Mouse (Mus musculus): ENCODE data around the gene Tmem132b. TPM values are rescaled to one million over a fixed set of nuclear protein-coding genes. Genes with fewer than 3 reads are reported as not detected.

The Tmem132b gene
- polyA plus RNA-seq, 1 experiment from 2014 or later = 2.7 TPM

DNA sequence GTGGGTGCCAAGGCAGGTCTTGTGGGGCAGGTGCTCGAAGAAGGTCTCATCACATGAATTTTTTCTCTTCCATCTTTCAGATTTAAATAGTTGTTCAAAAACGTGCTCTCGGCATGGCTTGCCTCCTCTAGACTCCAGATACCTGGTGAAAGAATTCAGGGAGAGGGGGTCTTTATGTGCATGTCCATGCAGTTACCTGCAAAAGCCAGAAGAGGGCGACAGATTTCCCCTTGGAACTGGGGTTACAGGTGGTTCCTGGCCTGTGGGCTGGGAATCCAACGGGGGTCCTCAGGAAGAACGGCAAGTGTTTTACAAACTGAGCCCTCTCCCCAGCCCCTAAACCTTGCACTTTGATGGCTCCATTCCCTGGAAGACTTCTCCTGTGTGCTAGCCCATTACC is 103.1 kb downstream of the Tmem132b start:
- H3K9ac ChIP-seq (replicated peaks) = no peak overlapping the region
- no peak overlapping the region for H3K27ac ChIP-seq
- H3K9me3 ChIP-seq = no peaks in the 10 kb centered on the region
- no peaks in the 10 kb centered on the region for H3K27me3 ChIP-seq
- H3K4me2 ChIP-seq (replicated peaks) = no peak overlapping the region
- no peaks in the 10 kb centered on the region for H3K36me3 ChIP-seq
- H3K4me1 ChIP-seq (replicated peaks) = no peaks in the 10 kb centered on the region
- no peak for ATAC-seq
- 76% methylated on average over 6 of the region's 6 CpGs for WGBS
- H3K4me3 ChIP-seq (replicated peaks) = no peak overlapping the region

DNA sequence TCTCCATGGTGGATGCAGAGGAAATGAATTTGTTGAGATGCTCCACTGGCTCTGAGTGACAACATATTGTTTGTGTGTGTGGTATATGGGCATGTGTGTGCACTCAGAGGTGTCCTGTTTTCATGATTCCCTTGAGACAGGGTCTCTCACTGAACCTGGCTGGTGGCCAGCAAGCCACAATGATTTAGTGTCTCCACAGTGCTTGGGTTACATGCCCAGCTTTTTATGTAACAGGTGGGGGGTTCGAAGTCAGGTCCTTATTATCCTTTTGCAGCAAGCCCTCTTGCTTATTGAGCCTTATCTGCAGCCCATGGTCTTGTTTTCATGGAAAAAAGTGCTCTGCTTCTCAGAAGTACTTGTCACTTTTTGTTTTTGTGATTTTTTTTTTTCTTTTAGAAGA is 109.4 kb downstream of the Tmem132b start:
- Histone ChIP-seq H3K4me3 (replicated peaks) (no peak overlapping the region), H3K9ac (replicated peaks) (no peak overlapping the region), H3K9me3 (0 out of 2 replicates have a peak, but pooled peaks cover 3% of the 10 kb centered on the region), H3K36me3 (no peaks in the 10 kb centered on the region), H3K27me3 (no peaks in the 10 kb centered on the region), H3K27ac (no peak overlapping the region), H3K4me1 (replicated peaks) (peaks cover 7% of the 10 kb centered on the region; the same call in 1 of the 2 replicates), H3K4me2 (replicated peaks) (no peak overlapping the region)
- WGBS = 71% methylated on average over 1 of the region's 1 CpGs
- no peak for ATAC-seq

DNA sequence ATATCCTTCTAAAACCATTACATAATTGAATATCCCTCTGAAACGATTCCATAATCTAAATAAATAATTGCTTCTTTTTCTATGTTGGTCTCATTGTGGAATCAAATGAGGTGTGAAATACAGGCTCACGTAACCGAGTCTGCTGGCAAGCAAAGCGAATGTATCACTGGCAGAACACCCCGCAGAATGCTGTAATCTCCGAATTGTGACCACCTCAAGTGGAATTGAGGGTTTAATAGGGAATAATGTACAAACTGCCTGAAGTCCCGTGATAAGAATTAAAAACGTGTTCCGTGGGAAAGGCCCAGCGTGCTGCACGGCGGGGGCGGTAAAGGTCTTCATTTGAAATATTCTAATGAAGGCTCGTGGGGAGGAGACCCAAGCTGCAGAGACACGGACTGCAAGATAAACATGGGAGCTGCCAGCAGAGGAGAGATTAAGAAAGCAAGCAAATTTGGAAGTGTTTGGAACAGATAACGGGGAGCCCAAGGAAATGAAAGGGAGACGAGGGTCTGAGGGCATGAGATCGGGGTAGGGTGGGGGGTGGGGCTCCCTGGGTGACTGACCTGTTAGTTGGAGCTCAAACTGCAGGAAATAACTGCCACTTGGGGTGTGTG is 110.1 kb downstream of the Tmem132b start:
- no peak overlapping the region for H3K27ac ChIP-seq
- no peaks in the 10 kb centered on the region for H3K27me3 ChIP-seq
- peaks cover 7% of the 10 kb centered on the region; the same call in 1 of the 2 replicates for H3K4me1 ChIP-seq (replicated peaks)
- no peak overlapping the region for H3K4me3 ChIP-seq (replicated peaks)
- ATAC-seq = peak; percentile 76
- no peak overlapping the region for H3K4me2 ChIP-seq (replicated peaks)
- no peaks in the 10 kb centered on the region for H3K36me3 ChIP-seq
- H3K9me3 ChIP-seq = 0 out of 2 replicates have a peak, but pooled peaks cover 3% of the 10 kb centered on the region
- 47% methylated on average over 18 of the region's 18 CpGs for WGBS
- H3K9ac ChIP-seq (replicated peaks) = no peak overlapping the region

GRCm38 (mm10) chr5:125648236-125648635 is 116.7 kb downstream of the Tmem132b start:
- H3K27ac ChIP-seq = no peak overlapping the region
- H3K4me1 ChIP-seq (replicated peaks) = no peaks in the 10 kb centered on the region
- H3K9ac ChIP-seq (replicated peaks) = no peak overlapping the region
- no peak overlapping the region for H3K4me2 ChIP-seq (replicated peaks)
- no peak overlapping the region for H3K4me3 ChIP-seq (replicated peaks)
- H3K36me3 ChIP-seq = no peaks in the 10 kb centered on the region
- H3K9me3 ChIP-seq = 0 out of 2 replicates have a peak, but pooled peaks cover 3% of the 10 kb centered on the region
- 88% methylated on average over 6 of the region's 6 CpGs for WGBS
- H3K27me3 ChIP-seq = no peaks in the 10 kb centered on the region
- ATAC-seq = no peak

GRCm38 (mm10) chr5:125649982-125650381 is 118.4 kb downstream of the Tmem132b start:
- Histone ChIP-seq H3K4me1 (replicated peaks) (no peaks in the 10 kb centered on the region), H3K9ac (replicated peaks) (no peak overlapping the region), H3K4me2 (replicated peaks) (no peak overlapping the region), H3K9me3 (0 out of 2 replicates have a peak, but pooled peaks cover 3% of the 10 kb centered on the region), H3K27ac (no peak overlapping the region), H3K27me3 (no peaks in the 10 kb centered on the region), H3K36me3 (no peaks in the 10 kb centered on the region), H3K4me3 (replicated peaks) (no peak overlapping the region)
- WGBS = 33% methylated on average over 2 of the region's 2 CpGs
- ATAC-seq = no peak

GRCm38 (mm10) chr5:125658101-125658500 is 126.5 kb downstream of the Tmem132b start:
- Histone ChIP-seq H3K27ac (no peak overlapping the region), H3K4me2 (replicated peaks) (no peak overlapping the region), H3K36me3 (no peaks in the 10 kb centered on the region), H3K27me3 (no peaks in the 10 kb centered on the region; the same call in 1 of the 2 replicates), H3K9me3 (no peaks in the 10 kb centered on the region), H3K4me1 (replicated peaks) (peaks cover 13% of the 10 kb centered on the region), H3K9ac (replicated peaks) (no peak overlapping the region), H3K4me3 (replicated peaks) (no peak overlapping the region)
- ATAC-seq = no peak
- WGBS = 72% methylated on average over 5 of the region's 5 CpGs

DNA sequence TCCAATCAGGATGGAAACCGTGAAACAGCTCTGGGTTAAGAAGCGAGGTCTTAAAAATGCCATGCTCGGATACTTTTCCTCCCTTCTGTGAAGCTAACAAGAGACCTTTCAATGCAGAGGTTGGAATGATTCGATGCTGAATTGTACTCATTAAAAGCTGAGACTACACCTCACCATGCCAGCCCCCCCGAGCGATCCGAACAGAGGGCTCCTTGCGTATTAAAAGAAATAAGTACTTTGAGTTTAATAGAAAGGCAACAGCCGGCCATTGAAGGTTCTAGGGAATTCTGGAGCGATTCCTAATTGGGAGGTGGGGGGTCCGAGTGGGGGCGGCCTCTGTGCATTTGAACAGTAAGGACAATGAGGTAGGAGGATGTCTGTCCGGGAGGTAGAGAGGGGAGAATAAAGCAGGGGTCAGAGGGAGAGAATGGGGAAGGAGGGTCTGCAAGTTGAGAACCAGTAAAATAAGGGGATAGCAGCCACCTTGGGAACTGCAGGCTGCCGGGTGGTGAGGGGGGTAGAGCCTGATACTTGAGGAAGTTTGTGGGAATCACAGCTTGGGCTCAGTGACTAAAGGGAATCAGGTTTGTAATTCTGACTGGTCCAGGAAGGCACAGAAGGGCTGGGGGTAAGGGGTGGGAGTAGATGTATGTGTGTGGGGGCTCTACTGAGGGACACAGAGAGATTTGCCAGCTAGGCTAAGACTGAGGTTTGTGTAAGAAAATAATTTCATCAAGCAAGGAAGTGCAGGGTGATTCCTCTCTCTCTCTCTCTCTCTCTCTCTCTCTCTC is 127.6 kb downstream of the Tmem132b start:
- Histone ChIP-seq H3K27ac (no peak overlapping the region), H3K27me3 (no peaks in the 10 kb centered on the region; the same call in 1 of the 2 replicates), H3K36me3 (no peaks in the 10 kb centered on the region), H3K4me1 (replicated peaks) (peaks cover 13% of the 10 kb centered on the region), H3K9me3 (no peaks in the 10 kb centered on the region), H3K4me2 (replicated peaks) (0 out of 2 replicates have a peak overlapping the region, but pooled peaks have one; percentile 22), H3K4me3 (replicated peaks) (no peak overlapping the region), H3K9ac (replicated peaks) (no peak overlapping the region)
- 16% methylated on average over 14 of the region's 14 CpGs for whole genome bisulfite sequencing
- ATAC-seq = 0 out of 2 replicates have a peak, but pooled peaks have one; percentile 50

GRCm38 (mm10) chr5:125675623-125676022 is 144.0 kb downstream of the Tmem132b start:
- no peaks in the 10 kb centered on the region for H3K9me3 ChIP-seq
- ATAC-seq = peak; percentile 86
- H3K36me3 ChIP-seq = no peaks in the 10 kb centered on the region
- H3K9ac ChIP-seq (replicated peaks) = 0 out of 2 replicates have a peak overlapping the region, but pooled peaks have one; percentile 19
- peak overlapping the region; percentile 48; the same call in 1 of the 2 replicates for H3K27ac ChIP-seq
- no peak overlapping the region for H3K4me3 ChIP-seq (replicated peaks)
- peak overlapping the region; percentile 41 for H3K4me2 ChIP-seq (replicated peaks)
- 22% methylated on average over 13 of the region's 13 CpGs for WGBS
- H3K27me3 ChIP-seq = no peaks in the 10 kb centered on the region
- H3K4me1 ChIP-seq (replicated peaks) = peaks cover 18% of the 10 kb centered on the region

DNA sequence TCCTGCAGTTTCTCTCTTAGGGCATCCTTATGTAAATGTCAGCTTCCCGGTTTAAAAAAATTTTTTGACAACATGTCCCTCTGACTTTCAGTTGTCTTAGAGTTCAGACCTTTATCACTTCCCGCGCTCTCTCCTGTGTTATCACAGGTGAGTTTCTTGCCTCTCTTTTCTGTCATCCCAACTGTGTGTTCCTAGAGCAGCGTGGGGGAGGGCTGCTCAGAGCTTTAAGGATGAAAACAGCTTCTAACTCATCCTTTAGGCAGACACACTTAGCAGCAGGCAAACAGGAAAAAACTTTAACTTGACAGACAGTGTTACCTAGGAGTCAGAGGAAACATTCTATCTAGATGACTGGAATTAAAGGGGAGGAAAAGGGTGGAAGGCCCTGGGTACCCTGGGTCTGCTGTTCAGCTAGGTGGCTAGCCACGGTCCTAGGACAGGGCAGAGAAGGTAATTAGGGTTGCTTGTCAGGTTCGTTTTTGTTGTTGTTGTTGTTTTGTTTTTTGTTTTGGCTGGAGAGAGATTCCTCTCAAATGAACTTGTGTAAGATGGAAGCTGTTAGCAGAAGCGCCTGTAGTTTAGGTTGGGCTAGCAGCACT is 144.6 kb downstream of the Tmem132b start:
- H3K27ac ChIP-seq = peak overlapping the region; percentile 48
- H3K36me3 ChIP-seq = no peaks in the 10 kb centered on the region
- peak; percentile 38; the same call in 1 of the 2 replicates for ATAC-seq
- no peak overlapping the region for H3K4me3 ChIP-seq (replicated peaks)
- H3K4me2 ChIP-seq (replicated peaks) = peak overlapping the region; percentile 41
- no peaks in the 10 kb centered on the region for H3K27me3 ChIP-seq
- H3K4me1 ChIP-seq (replicated peaks) = peaks cover 18% of the 10 kb centered on the region
- 63% methylated on average over 7 of the region's 7 CpGs for WGBS
- no peak overlapping the region for H3K9ac ChIP-seq (replicated peaks)
- no peaks in the 10 kb centered on the region for H3K9me3 ChIP-seq

DNA sequence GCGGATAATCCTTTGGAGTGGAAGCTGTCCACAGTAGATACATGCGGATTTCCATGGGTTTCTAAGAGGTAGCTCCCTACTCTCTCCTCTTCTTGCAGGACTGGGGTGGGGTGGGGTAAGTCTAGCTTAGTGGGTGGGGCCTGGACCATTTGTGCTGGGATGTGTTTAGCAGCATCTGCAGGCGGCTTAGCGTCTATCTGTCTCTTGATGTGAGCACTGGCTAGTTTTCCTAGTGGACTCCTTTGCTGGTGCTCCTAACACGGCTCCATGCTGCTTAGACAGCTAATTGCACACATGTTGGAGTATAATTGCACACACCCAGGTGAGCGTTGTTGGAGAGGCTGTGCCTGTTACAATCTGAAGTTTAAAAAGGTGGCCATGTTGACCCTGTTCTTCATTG is 149.3 kb downstream of the Tmem132b start:
- Histone ChIP-seq H3K9me3 (no peaks in the 10 kb centered on the region), H3K36me3 (no peaks in the 10 kb centered on the region), H3K4me1 (replicated peaks) (peaks cover 9% of the 10 kb centered on the region), H3K4me2 (replicated peaks) (no peak overlapping the region), H3K27me3 (no peaks in the 10 kb centered on the region), H3K9ac (replicated peaks) (no peak overlapping the region), H3K4me3 (replicated peaks) (no peak overlapping the region), H3K27ac (no peak overlapping the region)
- no peak for ATAC-seq
- 86% methylated on average over 6 of the region's 6 CpGs for WGBS

GRCm38 (mm10) chr5:125683491-125683890 is 151.9 kb downstream of the Tmem132b start:
- no peak overlapping the region for H3K27ac ChIP-seq
- WGBS = 82% methylated on average over 6 of the region's 6 CpGs
- no peak overlapping the region for H3K9ac ChIP-seq (replicated peaks)
- no peaks in the 10 kb centered on the region for H3K27me3 ChIP-seq
- peaks cover 7% of the 10 kb centered on the region; the same call in 1 of the 2 replicates for H3K4me1 ChIP-seq (replicated peaks)
- no peak overlapping the region for H3K4me2 ChIP-seq (replicated peaks)
- ATAC-seq = no peak
- no peak overlapping the region for H3K4me3 ChIP-seq (replicated peaks)
- H3K9me3 ChIP-seq = no peaks in the 10 kb centered on the region
- no peaks in the 10 kb centered on the region for H3K36me3 ChIP-seq
